Mouse (Mus musculus): Measurements from ENCODE around the gene Itgb4.

DNA sequence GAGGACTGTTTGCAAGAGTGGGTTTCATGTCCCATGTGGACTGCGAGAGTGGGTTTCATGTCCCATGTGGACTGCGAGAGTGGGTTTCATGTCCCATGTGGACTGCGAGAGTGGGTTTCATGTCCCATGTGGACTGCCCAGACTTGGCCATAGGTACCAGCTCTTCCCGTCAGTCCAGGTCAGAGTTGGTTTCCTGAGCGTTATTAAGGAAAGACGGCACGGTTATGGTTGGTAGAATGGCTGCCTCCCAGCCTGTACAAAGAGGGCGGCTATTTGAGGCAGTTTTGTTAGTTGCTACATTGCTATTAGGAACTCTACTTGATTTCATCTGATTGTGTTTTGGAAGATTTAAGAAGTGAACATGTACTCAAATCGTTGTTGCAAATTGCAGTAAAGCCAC, 63.3 kb downstream of the Itgb4 start:
- TF ChIP-seq CTCF (IDR thresholded peaks at IDR 0.05; ENCODE audit: low read depth) = no peak
- TF ChIP-seq EP300 (IDR thresholded peaks at IDR 0.05; ENCODE audit: low read depth) = no peak
